Mouse (Mus musculus) liver (tissue): Measurements from ENCODE around the gene Ccne1.
"Not testable (repeated sequence)": the region's sequence is repeated elsewhere in the genome, so short reads cannot be mapped to it uniquely, and the experiment has no call there.

Source experiments
- DNase-seq: peaks from one replicate; pipeline ENCODE4 v3.0.0-alpha.2; 2020; ENCODE audit warnings: mixed read lengths

Ccne1 gene

DNA sequence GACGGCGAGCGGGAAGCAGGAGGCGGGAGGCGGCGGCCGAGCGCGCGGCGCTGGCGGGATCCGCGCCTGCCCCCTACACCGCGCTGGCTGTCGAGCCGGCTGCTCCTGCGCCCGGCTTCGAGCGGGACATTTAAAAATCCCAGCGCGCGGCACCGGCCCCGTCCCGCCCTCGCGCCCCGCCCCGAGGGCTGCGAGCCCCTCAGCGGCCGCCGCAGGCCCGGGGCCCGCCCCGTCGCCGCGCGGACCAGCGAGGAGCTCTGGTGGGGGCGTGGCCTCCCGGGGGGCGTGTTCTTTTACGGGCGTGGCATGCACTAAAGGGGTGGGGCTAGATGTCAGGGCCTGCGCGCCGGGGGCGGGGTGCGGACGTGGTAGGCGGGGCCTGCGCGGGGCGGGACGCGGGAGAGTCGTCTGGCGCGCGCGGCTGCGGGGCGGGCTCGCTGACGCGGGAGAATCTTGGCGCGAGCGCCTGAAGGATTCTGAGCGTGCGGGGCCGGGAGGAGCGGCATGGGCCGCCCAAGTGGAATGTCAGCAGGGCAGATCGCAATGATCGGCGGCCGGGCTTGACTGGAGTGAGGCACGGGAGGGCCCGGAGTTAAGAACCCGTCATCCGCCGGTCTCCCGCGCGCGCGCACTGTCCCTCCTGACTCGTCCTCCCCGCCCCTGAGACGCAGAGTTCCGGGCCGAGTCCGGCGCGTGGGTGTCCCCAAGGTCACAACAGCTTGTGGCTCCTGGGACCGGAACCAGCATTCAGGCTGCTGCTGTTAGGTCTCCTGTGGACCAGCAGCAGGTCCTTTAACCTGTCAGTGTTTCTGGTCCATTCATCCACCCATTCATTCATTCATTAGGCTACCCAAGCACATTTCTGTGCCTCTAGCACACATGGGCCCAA lies at the start of gene Ccne1:
Ccne1 (minus strand) TSS at position 164 of the 889 bp plus-strand sequence.
- DNase-seq: peak; percentile 99

GRCm38 (mm10) chr7:38155829-38156228 lies 48.5 kb upstream of the Ccne1 start:
- DNase-seq: no peak

DNA sequence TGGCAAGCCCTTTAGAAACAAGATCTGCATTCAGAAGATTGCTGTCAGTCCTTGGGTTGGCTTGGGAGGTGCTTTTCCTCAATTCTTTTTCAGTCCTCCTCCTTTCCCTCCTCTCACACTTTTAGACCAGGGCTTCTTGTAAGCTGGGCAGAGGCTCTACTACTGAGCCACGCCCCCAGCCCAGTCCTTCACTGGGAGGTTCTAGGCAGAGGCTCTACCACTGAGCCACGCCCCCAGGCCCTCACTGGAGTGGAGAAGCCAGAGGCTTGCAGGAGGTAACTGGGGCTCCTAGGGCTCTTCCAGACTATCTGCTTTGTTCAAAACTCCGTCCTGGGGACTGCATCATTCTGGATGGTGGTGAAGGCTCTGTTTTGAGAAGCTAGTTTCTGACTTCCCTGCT lies 45.2 kb upstream of the Ccne1 start:
- DNase-seq: peak; percentile 12

DNA sequence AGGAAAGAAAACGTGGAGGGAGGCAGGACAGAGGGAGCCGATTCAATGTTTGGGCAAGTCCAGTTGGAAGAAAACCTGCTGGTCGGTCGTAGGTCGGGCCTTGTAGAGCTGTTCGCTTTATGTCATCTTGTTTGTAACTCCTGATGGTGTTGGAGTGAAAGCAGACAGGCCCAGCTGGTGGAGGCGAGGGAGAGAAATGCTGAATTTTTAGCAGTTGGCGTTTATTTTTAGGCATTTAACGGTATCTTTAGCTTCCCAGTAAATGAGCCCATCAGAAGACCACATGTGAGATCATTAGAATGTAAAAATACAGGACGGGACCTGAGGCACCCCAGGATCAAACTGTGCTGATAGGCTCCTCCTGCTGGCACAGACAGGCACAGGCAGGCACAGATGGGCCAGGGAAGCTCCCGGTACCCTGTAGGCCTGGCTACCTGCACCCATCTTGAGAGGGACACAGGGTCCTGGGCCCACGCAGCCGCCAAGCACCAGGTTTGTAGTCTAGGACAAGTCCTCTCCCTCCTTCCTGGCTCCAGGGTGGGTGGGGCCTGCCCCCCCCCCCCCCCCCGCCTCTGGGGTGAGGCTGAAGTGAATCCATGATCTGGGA lies 44.5 kb upstream of the Ccne1 start:
- no peak for DNase-seq

GRCm38 (mm10) chr7:38147477-38147876 lies 40.1 kb upstream of the Ccne1 start:
- no peak for DNase-seq

- peak; percentile 85 for DNase-seq
Measured at GRCm38 (mm10) chr7:38141747-38142545, 34.6 kb upstream of the Ccne1 start.

GRCm38 (mm10) chr7:38140324-38140723 lies 33.0 kb upstream of the Ccne1 start:
- DNase-seq: no peak

- DNase-seq: no peak
Measured at GRCm38 (mm10) chr7:38134471-38134870, 27.1 kb upstream of the Ccne1 start.

DNA sequence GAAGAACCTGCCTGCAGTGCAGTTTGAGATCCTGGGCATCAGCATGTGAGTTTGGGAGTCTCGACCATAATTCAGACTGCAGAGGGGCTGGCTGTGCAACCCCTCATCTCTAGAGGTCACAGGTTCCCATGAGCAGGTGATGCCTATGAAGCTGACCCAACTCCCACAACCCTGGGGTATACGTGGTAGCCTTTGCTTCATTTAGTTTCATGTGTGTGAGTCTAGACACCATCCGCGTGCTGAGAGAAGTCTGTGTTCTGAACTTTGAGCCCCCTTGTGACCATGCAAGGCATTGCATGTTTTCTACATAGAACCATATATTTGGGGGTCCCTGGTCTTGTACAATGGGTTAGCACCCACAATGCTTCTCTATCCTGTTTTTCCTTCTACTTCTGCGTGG lies 23.9 kb upstream of the Ccne1 start:
- peak; percentile 41 for DNase-seq

DNA sequence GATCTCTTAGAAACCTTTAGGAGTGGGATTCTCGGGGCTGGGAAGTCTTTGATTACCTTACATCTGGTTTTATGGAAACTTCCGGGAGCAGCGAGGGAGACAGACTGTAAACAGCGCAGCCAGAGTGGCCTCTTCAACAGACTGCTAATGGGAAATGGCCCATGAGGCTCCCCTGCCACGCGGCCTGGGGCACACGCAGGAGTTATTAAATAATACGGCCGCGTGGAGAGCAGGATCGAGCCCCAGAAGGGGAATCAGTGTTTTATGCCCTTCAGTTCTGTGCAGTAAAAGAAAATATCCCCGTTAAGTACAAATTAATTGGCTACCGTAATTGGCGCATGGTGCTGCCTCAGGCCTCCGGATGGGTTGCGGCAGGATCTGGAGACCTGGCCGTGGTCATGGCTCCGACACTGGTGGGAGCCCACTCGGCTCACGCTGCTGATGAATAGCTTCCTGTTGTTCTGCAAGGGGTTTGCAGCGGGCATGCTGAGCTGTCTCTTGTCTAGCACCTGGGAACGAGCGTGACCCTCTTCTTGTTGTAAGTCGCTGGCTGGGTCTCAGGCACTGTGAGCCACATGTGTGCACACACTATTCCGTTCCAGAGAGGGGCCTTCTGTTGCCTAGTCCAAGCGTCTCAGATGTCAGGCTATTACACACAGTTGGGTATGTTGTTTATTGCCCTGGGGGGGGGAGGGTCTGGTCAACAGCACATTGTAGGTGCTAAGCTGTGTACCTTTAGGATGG lies 22.8 kb upstream of the Ccne1 start:
- DNase-seq: no peak

- DNase-seq: no peak
Measured at GRCm38 (mm10) chr7:38129491-38129890, 22.2 kb upstream of the Ccne1 start.

DNA sequence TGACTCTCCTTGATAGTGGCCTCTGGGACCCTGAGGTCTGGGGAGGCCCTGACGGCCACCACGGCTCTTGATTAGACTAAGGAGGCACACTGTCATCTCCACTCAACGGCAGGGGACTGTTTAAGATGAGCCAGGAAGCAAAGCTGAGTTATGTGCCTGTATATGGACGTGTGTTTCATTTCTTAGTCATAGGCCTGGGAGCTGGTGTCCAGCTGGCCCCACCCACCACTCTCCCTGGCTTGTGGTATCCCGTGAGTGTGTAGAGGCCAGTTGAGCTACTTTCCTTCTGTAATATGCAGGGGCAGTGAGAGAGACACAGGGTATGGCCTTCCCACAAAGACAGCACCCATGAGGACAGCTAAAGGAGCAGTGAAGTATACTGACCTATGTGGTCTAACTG lies 20.9 kb upstream of the Ccne1 start:
- DNase-seq: not testable (repeated sequence)

DNA sequence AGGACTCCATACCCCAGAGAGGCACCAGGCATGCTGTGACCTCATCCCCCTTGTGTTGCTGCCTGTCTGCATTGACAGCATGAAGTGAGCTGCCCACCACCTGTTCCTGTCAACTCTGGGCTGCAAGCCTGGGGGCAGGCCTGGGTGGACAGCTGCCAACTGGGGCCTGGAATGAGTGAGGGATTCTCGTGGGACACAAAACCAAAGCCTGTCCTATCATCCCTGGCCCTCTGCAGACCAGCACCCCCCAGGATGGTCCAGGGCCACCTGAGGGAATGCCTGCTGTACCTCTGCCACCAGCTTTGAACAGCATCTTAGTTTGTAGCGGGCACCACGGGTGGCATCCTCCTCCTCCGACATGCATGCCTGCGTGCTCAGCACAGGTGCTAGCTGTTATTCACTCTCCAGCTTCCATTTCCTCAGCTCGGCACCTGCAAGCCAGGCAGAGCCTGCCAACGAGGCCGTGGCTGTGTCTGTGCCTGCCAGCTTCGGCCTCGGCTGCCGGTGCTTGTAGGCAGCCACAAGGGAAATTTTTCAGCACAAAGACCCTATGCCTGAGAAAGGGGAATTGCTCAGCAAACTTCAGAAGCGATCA lies 18.3 kb upstream of the Ccne1 start:
- DNase-seq: no peak

DNA sequence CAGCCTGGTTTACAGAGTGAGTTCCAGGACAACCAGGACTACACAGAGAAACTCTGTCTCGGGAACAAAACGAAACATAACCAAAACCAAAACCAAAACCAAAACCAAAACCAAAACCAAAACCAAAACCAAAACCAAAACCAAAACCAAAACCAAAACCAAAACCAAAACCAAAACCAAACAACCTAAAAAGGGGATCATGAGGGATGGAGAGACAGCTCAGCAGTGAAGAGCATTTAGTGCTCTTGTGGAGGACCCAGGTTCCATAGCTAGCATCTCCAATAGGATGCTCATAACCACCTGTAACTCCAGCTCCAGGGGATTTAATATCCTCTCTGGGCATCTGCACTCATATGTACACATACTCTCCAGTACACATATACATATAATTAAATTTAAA lies 16.8 kb upstream of the Ccne1 start:
- DNase-seq: not testable (repeated sequence)

GRCm38 (mm10) chr7:38118594-38118993 lies 11.3 kb upstream of the Ccne1 start:
- DNase-seq: no peak

DNA sequence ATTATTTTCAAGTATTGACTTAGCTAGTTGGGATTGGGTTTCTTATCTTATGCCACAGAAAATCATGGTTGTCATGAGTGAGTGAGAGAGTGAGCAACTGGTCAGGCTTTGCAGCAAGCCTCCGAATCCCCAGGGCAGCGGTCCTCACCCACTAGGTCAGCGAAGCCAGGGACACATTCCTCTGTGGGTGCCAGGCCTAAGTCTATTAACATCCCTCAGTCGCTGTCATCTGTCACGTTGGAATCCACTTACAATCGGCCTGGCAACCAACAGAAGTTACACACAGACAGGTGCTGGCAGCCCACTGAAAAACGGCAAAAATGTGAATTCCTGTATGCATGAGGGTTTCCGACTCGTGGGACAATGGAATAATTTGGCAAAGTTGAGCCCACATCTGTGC lies 5.1 kb upstream of the Ccne1 start:
- no peak for DNase-seq

DNA sequence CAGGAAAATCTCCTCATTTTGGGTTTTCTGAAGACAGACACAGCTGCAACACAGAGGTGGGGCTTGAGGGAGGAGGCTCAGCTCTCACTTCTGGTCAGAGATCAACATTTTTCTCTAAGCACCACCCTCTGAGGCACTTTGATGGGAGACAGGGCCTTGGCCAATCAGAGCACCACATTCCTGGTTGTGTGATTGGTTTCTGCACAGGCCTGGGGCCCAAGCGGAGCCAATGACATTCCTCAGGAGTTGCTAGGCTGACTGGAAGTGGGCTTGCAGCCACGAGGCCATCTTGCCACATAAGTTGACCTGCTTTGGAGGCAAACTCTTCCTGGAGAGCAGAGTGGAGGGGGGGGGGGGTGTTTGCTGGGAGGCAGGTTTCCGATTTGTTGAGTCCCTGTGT lies 4.7 kb upstream of the Ccne1 start:
- DNase-seq: peak; percentile 61

DNA sequence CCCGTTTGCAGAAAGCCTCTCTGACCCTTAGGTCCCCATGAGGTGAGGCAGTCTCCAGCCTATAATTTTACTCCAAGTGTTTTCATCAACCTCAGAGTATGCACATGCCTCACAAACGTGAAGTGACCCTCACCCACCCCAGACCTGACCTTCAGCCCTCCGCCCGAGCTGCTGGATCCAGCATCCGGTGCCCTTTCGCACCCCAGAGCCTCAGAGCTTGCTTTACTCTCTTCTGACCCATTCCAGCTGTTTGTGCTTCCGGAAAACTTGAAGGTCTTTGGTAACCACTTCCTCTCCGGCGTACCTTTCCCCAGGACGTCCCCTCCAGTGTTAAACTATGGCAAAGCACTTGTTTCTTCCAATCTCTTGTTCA lies 912 bp upstream of the Ccne1 start:
- DNase-seq: peak; percentile 32

DNA sequence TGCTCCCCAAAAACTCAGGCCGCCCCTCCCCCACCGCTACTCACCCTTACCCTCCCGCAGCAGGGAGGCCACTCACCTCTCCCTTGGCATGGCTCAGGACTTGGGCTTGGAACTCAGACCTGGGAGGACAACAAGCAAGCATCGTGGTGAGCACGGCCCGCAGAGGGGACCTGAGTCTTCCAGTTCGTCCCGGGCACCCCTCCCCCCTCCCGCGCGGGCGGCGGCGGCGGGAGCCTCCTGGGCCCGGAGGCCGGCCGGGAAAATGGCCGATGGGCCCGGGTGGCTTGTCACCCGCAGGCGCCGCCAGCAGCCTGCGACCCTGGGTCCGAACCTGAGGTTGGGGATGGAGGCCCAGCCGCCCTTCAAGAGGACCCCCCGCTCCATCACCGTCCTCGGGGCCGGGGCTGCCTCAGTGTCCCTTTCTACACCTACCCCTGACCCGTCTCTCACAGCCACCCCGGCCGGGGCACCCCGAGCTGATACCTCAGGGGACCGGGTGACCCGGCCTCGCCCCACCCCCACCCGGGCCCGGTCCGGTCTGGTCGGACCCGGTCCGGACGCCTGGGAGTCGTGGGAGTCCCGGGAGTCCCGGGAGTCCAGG lies 523 bp downstream of the Ccne1 start:
- peak; percentile 53 for DNase-seq

DNA sequence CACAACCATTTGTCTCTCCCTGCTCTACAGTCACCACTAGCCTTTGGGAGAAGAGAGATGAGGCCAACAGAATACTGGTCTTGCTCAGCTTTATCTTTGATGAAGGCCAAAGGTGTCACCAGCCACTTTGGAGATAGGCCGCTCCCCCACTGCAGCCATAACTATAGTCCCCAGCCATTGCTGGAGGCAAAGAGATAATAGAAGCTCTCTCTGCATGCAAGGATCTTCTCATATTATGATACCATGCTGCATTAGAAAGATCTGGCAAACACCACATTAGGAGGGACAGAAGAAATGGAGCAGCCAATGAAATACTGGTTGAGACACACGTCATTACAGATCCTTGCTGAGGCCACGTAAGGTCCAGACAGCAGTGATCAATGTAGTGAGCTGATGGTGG lies 2.0 kb downstream of the Ccne1 start:
- DNase-seq: peak; percentile 82

DNA sequence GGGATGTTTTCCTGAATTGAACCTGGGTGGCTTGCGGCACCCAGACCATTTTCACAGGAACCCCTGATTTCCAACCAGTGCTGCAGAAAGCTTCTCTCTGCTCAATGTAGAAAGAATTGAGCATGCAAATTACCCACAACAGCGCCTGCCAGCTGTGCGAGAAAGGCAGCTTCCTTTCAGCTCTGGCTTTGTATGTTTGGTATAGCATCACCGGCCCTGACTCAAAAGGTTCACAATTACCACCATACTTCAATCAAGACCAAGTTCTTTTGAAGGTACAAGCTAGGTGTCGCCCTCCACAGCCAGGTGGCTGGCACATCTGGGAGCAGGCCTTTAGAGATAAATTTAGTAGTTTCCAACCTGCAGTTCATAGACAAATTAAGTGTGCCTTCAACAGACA lies 3.2 kb downstream of the Ccne1 start:
- DNase-seq: peak; percentile 23

DNA sequence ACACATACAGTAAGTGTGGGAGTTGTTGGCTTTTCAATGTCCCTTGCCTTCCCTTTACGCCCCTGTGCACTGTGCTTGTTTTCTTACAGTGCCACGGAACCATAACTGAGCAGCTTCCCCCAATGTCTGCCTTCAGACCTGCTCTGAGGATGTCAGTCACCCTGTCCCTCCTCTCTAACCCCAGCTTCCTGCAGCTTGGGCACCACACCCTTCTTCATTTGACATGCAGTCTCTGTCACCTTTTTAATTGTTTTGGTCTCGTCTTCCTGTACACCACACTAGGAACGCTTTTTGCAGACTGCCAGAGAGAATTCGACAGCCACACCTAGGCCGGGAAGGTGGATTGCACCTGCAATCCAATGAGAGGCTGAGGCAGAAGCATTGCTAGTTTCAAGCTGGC lies 13.0 kb downstream of the Ccne1 start:
- no peak for DNase-seq
